Mouse (Mus musculus) cerebellum, postnatal 4 days (tissue): ENCODE measurements around the gene Mrpl45.
"Not testable (repeated sequence)": the region's sequence is repeated elsewhere in the genome, so short reads cannot be mapped to it uniquely, and the experiment has no call there.

Experiments
- DNase-seq, 2 experiments: peaks; one replicate each; pipeline ENCODE4 v3.0.0; 2022; ENCODE audit warnings: low spot score in 2 of 2, mixed read lengths in 1 of 2

Mrpl45 gene

DNA sequence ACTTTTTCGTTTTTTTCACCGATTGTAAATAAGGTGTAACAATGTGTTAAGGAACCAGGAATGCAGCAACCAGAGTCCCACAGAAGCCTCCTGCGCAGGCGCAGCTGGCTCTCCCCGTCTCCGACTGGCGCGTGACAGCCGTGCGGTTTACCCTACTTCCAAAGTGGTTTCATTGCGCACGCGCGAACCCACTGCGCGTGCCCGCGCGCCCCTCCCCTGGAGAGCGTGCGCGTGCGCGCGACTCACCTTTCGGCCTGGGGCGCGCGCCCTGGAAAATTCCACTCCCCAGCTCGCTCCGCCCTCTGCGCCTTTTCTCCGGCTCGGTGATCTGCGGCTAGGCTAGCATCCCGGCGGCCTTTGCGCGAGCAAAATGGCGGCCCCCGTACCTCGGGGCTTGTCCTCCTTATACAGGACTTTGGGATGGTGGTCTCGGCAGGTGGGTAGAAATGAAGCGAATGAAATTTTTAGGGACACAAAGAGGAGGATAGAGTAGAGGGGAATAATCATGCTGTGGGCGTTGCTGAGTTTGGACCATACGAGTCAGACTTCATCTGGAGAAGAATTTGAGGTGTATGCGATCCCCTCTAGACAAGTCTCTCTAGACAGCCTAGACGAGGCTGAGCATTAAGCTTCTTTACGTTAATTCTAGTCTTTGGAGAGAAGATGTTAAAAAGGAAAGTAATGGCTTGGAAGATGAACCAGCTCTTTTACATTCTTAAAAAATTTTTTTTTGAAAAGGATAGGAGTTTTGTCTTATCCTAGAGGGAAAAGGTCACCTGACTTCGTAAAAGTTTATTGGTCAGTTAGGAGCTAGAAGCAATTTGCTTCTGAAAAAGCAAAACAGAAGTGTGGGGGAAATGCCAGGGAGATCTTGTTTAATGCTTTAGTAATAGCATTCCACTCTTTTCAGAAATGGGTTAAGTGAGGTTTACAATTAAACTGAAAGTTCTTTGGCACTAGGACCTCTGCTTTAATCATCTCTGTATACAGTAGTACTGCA, at the start of gene Mrpl45:
TSS of gene Mrpl45 (plus strand) at position 213 of the 1,000 bp plus-strand sequence.
- DNase-seq = peak; percentile 97 to 99

DNA sequence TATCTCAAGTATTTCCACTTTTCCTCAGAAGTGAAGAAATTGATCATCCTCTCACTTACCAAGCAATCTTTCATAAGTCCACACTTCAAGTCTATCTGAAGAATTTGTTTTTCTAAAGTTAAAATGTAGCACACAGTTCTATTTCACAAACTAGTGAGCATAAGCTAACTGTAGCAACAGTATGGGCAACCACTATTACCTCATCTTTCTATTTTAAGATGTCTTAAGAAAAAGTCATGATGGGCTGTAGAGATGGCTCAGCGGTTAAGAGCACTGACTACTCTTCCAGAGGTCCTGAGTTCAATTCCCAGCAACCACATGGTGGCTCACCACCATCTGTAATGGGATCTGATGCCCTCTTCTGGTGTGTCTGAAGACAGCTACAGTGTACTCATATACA, 49.0 kb upstream of the Mrpl45 start:
- DNase-seq = not testable (repeated sequence)

DNA sequence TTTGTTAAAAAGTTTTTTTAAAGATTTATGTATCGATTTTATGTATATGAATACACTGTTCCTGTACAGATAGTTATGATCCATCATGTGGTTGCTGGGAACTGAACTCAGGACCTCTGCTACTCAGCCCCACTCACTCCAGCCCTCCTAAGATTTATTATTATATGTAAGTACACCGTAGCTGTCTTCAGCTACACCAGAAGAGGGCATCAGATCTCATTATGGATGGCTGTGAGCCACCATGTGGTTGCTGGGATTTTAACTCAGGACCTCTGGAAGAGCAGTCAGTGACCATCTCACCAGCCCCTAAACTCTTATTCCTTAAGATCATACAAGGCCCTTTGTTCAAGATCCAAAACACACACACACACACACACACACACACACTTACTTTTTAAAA, 45.5 kb upstream of the Mrpl45 start:
- not testable (repeated sequence) for DNase-seq

DNA sequence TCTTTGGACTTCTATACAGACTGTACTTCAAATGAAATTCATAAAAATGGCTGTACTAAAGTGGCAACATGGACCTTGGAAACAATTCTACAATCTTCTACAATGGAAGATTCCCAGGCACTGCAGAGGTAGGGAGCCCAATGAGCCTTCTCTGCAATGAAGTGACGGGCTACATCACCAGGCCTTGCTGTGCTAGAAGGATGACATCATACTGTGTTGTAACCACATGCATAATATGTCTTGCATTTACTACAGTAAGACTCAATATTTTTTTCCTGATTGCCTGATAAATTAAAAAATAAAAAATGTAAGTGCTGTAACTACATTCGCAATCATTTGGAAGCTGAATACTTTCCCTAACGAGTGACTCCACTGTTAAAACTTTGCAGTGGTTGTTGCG, 42.7 kb upstream of the Mrpl45 start:
- no peak for DNase-seq

DNA sequence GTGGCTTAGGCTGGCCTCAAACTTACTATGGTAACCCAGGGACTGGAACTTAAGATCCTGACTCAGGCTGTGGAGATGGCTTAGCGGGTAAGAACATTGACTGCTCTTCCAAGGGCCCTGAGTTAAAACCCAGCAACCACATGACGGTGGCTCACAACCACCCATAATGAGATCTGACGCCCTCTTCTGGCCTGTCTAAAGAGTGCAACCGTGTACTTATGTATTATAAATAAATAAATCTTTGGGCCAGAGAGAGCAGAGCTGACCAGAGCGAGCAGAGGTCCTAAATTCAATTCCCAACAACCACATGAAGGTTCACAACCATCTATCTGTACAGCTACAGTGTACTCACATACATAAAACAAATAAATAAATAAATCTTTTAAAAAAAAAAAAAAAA, 41.9 kb upstream of the Mrpl45 start:
- no peak for DNase-seq

DNA sequence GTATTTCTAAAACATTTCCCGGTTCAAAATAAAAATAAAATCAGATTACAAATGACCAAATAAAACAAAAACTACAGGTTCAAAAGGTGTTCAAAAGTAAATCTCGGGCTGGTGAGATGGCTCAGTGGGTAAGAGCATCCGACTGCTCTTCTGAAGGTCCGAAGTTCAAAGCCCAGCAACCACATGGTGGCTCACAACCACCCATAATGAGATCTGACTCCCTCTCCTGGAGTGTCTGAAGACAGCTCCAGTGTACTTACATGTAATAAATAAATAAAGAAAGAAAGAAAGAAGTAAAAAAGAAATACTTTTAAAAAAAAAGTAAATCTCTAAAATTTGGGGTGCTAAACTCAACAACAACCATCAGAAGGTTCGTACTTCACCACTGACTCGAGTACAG, 40.6 kb upstream of the Mrpl45 start:
- DNase-seq = not testable (repeated sequence)

DNA sequence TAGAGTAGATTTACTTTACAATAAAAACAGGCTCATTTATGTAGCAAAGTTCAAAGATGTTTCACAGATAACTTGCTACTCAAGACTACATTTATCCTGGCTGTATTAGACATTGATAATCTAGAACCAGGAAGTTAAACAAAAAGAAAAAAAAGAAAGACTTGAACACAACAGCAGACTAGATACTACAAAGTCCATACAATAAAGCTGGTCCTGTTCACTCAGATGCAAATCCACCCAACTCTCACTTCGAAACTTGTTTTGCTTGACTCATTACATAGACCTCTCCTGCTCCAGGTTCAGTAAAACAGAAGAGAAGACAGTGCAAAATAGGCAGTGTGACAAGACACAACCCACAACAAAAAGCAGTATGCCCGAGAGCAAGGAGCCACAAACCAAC, 40.2 kb upstream of the Mrpl45 start:
- no peak for DNase-seq

DNA sequence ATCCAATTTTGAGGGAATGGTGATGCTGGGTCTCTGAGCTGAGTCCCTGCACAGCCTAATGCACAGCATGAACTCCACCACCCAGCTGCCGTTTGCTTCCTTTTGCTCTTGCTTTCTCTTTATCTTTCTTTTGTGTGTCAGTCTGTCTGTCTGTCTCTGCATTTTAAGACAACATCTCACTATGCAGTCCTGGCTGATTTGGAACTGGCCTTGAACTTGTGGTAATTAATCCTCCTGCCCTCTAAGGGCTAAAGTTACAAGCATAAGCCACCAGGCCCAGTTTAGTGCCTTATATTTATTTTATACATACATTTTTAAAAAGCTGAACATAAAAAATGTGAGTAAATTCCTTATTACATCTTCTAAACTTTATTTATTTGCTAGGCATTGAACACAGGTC, 39.5 kb upstream of the Mrpl45 start:
- no peak for DNase-seq

DNA sequence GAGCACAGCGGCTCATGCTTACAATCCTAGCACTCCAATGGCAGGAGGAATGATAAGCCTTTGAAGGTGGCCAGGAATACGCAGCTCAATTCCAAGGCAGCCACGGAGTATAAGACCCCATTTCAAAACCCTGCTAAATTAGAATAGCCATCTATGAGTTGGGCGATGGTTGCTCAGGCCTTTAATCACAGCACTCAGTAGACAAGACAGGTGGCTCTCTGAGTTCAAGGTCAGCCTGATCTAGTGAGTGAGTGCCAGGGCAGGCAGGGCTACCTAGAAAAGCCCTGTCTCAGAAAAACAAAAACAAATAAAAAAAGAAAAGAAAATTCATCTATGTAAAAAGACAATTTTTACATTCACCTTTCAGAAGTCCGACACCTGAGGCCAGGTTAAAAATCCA, 38.4 kb upstream of the Mrpl45 start:
- no peak for DNase-seq

DNA sequence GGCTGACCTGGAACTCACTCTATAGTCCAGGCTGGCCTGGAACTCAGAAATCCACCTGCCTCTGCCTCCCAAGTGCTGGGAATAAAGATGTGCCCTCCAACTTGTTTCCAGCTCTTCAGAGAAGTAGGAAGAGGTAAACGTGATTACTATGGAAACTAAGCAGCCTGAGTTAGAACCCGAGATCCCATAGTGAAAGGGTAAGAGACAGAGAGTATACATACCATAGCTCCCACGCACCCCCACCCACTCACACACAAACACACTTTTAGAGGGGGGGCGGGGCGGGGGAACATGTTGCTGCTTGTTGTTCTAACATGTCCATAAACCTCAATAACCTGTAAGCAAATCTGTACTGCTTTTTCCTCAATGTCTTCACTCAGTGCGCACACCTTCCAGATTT, 37.1 kb upstream of the Mrpl45 start:
- DNase-seq = no peak

DNA sequence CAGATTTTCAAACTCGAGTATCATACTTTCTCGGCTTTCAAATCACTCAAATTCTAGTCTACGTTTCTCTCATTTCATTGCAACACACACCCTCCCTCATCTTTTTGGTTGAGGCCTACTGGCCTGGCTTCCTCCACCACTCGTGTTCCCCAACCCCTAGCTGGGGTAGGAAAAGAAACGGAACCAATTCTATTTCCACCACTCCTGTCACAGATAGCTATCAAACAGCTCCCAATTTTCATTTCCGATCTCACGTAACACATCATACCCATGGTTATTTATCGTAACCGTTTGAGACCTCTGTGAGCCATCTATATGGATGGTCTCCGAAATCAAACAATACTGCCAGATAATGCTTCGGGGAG, 36.5 kb upstream of the Mrpl45 start:
- DNase-seq = no peak

DNA sequence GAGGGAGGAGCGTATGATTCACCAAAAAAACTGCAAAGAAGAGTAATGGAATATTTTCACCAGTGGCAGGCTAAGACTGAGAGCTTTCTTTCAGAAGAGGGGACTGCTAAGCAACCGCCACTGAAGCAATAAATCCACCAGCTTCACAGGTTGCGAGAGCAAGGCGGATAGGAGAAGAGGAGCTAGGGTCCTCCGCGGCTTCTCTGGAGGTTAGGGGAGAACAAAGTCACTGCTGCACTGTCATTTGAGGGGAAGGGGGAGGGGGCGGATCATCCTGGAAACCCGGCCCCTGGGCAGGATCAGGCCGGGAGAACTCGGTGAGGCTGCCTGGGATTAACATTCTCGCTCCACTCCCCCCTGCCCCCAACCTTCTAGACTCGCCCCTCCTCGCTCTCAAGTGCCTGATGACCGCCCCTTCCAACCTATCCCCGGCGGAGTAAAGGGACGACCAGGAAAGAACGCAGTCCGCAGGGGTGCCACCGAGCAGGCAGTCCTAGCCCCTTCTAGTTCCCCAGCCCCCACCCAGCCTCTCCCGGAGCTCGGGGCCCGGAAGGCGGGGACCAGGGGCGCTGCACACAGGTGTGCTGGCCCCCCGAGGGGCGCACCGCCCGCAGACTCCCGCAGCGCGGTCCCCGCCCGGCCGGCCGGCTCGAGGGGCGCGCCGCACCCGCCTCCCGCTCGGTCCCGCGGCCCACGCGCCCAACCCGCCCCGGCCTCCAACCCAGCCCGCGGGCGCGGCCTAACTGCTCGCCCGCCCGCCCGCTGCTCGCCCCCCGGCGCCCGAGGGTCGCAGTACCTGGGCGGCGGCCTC, 35.9 kb upstream of the Mrpl45 start:
- peak; percentile 27 to 61 for DNase-seq

DNA sequence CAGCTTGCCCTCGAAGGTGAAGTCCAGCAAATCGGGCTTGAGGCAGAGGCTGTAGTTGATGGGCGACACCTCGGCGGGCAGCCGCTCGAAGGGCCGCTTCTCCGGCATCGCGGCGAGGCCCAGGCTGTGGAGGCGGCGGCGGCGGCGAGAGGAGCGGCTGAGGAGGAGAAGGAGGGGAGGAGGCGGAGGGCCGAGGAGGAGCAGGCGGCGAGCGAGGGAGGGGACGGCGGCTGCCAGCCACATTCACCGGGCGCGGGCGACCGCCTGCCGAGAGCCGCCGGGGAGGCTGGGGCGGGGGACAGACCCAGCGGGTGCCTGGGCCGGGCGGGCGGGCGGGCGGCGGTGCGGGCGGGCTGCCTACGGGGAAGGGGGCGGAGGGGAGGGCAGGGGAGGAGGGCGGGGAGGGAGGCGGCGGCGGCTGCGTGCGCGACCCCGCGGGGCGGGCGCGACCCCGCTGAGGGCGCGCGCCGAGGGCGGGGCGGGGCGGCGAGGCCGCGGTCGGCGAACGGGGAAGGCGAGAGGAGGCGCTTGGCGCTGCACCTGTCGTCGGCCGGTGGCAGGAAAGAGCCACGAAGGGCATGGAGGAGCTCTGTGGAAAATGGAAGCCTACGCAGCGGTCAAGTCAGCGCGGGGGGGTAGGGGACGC, 35.2 kb upstream of the Mrpl45 start, which contains the start of gene Npepps:
TSS of gene Npepps (minus strand) at position 423 of the 646 bp plus-strand sequence.
- DNase-seq = peak; percentile 58 to 81

DNA sequence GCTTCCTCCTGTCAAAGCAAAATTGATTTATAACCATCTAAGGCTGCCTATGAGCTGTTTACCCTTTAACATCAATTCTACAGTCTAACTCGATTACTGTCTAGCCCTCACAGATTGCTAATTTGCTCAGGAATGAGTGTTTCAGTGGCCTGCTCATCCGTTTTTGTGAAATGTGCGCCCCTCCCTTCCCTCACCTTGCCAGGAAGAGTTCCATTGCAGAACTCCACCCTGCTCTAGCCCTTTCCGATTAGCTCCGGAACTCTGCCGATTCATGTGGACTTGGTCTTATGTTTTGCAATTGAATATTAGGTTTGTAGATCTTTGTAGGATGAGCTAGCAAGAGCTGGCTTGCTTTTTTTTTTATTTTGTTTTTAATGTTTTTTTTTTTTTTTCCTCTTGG, 33.3 kb upstream of the Mrpl45 start:
- no peak for DNase-seq

DNA sequence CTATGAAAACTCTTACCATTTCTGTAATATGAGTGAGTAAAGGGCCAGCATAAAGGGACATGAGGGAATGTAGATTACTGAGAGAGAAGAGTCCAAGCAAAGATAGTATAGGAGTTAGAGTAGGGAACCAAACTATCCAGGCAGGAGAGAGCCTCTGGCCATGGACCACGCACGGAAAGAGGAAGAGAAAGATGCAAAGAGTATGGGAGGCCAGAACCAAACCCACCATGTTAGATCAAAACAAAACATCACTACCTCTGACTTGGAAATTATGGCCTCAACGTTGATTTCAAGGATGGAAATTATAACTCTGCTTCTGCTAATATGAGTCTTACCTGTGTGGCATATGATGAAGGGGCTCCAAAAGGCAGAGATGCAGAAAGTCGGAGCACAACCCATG, 30.7 kb upstream of the Mrpl45 start:
- DNase-seq = no peak

DNA sequence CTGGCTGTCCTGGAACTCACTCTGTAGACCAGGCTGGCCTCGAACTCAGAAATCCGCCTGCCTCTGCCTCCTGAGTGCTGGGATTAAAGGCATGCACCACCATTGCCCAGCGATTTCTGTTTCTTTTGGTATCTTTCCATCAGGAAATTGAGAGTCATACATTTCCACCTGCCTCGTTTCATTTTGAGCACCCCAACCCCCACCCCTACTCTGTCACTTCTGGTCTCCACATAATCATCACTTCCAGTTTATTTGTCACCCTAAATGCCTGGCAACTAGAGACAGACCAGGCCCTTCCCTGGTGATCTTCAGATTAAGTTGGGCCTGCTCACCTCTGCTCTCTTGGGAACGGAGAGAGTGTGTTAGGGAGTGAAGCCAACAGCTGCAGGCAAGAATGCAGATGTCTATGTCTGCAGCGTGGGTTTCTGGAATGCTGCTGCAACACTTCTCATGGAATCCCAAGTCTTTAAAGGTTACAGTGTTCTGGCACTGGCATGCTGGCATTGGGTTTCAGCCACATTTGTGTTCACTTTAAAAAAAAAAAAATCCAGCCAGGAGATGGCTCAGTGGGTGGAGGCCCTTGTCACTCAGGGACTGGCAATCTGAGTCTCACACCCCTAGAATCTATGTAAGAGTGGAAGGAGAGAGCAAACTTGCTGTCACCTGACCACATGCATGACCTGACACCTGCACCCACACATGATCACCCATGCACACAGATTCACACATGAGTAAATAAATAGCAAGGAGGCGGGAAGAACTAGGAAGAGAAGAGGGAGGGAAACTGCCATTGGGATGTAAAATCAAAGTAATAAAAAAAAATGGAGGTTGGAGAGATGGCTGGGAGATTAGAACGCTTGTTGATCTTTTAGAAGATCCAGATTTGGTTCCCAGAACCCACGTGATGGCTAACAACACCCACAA, 29.4 kb upstream of the Mrpl45 start:
- no peak for DNase-seq

DNA sequence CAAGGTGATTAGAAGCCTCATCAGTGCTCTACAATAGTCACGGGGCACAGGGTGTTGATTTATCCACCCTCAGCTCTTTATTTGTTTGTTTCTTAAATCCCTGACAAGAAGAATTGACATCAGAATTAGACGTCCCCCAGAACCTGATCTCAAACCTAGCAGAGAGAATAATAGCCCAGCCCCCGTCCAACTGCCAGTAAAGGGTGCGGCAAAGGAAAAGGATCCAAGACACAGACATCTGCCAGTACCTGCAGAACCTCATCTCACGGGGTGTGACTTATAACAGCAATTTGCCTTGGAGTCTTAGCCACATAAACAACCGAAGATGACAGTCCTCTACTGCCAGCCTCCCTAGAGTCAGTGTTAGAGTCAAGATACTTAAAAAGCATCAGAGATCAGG, 28.5 kb upstream of the Mrpl45 start:
- DNase-seq = no peak

DNA sequence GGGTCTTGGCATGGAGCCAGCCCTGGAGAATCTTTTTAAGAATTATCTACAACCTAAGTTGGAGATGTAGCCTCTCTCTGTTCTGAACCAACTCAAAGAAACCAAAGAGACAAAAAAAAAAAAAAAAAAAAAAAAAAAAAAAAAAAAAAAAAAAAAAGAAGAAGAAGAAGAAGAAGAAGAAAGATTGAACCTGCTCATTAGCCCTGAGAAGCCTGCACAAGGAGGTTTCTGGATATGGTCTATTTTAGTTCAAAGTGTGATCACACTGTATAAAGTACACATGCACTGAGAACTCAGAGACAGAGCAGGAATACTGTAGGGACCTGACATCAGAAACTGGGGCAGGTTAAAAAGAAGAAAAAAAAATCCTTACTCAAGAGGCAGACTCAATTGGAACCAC, 27.9 kb upstream of the Mrpl45 start:
- DNase-seq = no peak

DNA sequence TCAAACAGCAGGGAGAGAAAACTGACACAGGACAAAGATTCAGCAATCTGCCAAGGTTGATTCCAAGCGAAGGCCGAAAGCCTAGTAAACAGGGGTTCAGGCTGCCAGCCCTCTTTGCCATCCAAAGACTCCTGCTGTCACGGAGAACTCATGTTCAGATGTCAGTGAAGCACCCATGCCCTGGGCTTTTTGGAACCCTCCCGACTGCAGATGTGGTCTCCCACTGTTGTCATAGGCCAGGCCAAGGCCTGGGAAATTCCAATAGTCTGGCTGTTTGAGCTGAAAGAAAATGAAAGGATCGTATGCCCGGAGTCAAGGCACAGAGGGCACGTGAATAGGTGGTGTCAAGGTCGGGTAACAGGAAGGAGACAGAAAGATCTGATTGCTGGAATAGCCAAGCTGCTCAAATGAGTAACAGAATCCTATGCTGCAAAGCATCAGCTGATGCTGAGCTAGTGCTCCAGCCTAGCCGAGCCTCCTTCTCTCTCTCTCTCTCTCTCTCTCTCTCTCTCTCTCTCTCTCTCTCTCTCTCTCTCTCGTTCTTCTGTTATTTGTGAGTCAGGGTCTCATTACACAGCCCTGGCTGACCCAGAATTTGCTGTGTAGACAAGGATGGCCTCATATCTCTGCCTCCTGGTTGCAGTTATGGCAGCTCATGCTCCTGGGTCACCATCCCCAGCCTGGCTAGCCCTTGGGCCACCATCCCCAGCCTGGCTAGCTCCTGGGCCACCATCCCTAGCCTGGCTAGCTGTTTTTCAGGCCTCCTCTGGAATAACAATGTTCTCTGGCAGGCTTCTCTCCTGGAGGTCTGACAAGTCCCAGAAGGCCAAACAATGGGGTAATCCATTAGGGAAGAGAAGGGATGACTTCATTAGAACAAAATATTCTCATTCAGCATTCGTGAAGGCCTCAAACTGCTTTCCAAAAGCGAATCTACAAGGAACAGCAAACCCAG, 26.0 kb upstream of the Mrpl45 start:
- DNase-seq = no peak

DNA sequence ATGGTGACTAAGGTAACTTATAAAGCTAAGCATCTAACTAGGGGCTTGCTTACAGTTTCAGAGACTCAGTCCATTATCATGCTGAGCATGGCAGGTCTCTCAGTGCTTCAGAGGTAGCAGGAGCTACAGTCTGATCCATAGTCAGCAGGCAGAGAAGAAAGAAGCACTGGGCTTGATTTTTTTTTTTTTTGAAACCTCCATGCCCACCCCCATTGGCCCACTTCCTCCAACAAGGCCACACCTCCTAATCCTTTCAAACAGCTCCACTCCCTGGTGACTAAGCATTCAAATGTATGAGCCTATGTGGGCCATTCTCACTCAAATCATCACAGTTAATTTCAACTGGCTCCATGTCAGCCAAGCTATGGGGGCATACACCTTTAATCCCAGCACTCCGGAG, 22.8 kb upstream of the Mrpl45 start:
- no peak for DNase-seq
